Mouse (Mus musculus) embryonic fibroblast, embryonic 13.5 days (primary cell): ENCODE measurements around the gene Ccdc83.

Source experiments
- CTCF ChIP-seq: IDR thresholded peaks from 2 replicates; pipeline ENCODE4 v1.5.1; 2011; ENCODE audit warnings: mild to moderate bottlenecking, control low read depth, low read length, moderate library complexity, borderline replicate concordance; ENCODE audit not compliant: insufficient read depth
- POLR2A ChIP-seq: IDR thresholded peaks from 2 replicates; pipeline ENCODE4 v1.6.1; 2011; ENCODE audit warnings: low read depth, mild to moderate bottlenecking, control low read depth, low read length, moderate library complexity

DNA sequence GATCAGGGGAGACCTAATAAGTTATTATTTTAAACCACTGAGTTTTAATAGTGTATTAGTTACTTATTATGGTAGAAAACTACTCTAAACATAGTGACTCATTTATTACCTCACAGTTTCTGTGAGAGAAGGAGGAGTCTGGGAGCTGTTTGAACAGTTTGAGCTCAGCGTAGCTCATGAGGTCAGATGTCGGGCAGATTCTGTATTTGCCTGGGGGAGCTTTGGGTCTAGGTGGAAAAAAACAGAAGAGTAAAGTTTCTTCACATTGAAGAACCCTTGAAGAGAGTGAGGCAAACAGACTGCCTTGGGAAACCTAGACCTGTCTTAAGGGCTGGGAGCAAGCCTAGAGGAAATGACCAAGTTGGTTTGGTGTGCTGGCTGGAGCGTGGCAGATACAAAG, 11.7 kb upstream of the Ccdc83 start:
- TF ChIP-seq CTCF = no peak
- TF ChIP-seq POLR2A = no peak
